8 mouse cellular contexts compared by ENCODE assay signal in the genomic region with DNA sequence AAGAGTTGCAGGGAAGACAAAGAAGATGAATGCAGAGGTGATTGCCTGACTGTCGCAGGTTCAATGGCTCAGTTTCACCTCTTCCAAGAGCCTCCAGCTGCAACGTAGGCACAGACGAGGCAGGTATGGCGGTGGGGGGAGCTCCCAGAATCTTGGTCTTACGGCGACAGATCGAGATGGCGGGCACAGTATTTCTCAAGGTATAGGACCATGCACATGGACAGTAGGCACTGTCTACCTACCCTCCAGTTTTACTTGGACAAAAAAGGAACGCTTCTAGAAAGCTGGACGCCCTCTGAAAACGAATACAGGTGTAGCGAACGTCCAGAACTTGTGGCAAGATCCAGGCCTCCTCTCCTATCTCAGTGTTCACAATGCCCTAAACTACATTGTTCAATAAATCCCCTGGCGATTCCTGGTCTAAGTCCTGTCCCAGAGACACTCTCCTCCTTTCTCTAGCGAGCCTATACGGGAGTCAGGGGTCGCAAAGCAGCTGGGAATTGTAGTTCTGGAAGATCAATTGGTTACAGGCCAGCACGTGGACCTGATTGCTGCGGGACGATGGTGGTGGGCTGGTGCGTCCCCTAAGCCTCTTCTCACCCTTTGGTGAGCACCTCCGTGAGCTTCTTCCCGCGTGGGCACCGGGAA. TPM values are rescaled to one million over a fixed set of nuclear protein-coding genes. Genes with fewer than 3 reads are reported as not detected.
DNase-seq lines count a peak whose midpoint lies in the region; ATAC-seq and TF ChIP-seq lines count a peak whose summit lies in the region.

No protein-coding gene starts in this region.

- ATAC-seq in lung, embryonic 15.5 days (ENCODE audit: borderline replicate concordance, extremely low read depth, low FRiP score, low TSS enrichment) = peak; percentile 92

- H3K27me3 ChIP-seq in spleen, adult 2 months (ENCODE audit: control insufficient read depth, insufficient read depth, low read length) = no peaks in the 10 kb centered on the region
- H3K27me3 ChIP-seq in cerebellum, adult 2 months (ENCODE audit: control insufficient read depth, insufficient read depth, low read length) = no peaks in the 10 kb centered on the region
- H3K27me3 ChIP-seq in lung, embryonic 15.5 days = no peaks in the 10 kb centered on the region

- H3K36me3 ChIP-seq in spleen, adult 2 months (ENCODE audit: control insufficient read depth, insufficient read depth, low read length) = peaks cover 17% of the 10 kb centered on the region
- H3K36me3 ChIP-seq in lung, embryonic 15.5 days = peaks cover 22% of the 10 kb centered on the region

- H3K4me1 ChIP-seq in spleen, adult 2 months (ENCODE audit: control insufficient read depth, insufficient read depth, insufficient read length) = peaks cover 6% of the 10 kb centered on the region; the same call in 1 of the 2 replicates
- H3K4me1 ChIP-seq in cerebellum, adult 2 months (ENCODE audit: control insufficient read depth, insufficient read depth, low read length) = peaks cover 5% of the 10 kb centered on the region; the same call in 1 of the 2 replicates
- H3K4me1 ChIP-seq in lung, embryonic 15.5 days = peaks cover 10% of the 10 kb centered on the region

- H3K9ac ChIP-seq in lung, embryonic 15.5 days = peak overlapping the region; percentile 56

- peak in 1 of 2 experiments; percentile 26 for DNase-seq in spleen, adult 2 months (ENCODE audit: low read depth in 1 of 2, low spot score in 2 of 2)
- DNase-seq in spleen, adult 18-20 months = no peak
- peak in 1 of 2 experiments; percentile 86 for DNase-seq in cerebellum, adult 2 months
- peak; percentile 86 for DNase-seq in forelimb bud, embryonic 11.5 days (ENCODE audit: low read depth, low spot score)
- peak; percentile 89 for DNase-seq in kidney, postnatal 14 days
- DNase-seq in retina, adult 2 months (ENCODE audit: low read depth, low spot score) = peak; percentile 68
- no peak for DNase-seq in T-cell, adult 2 months (ENCODE audit: low spot score)

- TF ChIP-seq POLR2A in spleen, adult 2 months (IDR thresholded peaks at IDR 0.05; ENCODE audit: low read depth, low read length) = no peak
- 0 out of 2 replicates have a peak, but pooled peaks have one; percentile 41 for TF ChIP-seq POLR2A in cerebellum, adult 2 months (IDR thresholded peaks at IDR 0.05; ENCODE audit: borderline replicate concordance, insufficient read depth, low read length)

- peak overlapping the region; percentile 92 for H3K4me3 ChIP-seq in spleen, adult 2 months (ENCODE audit: extremely low read depth, insufficient read depth, insufficient read length)
- H3K4me3 ChIP-seq in cerebellum, adult 2 months (replicated peaks; ENCODE audit: insufficient read depth, low read depth, low read length) = peak overlapping the region; percentile 88
- peak overlapping the region; percentile 74 for H3K4me3 ChIP-seq in lung, embryonic 15.5 days

- no peaks in the 10 kb centered on the region for H3K9me3 ChIP-seq in lung, embryonic 15.5 days

- under 1% methylated on average over 25 of the region's 25 CpGs for WGBS in spleen, adult 2 months
- WGBS in cerebellum, adult 2 months = 1% methylated on average over 25 of the region's 25 CpGs
- WGBS in lung, embryonic 15.5 days = 1% methylated on average over 25 of the region's 25 CpGs

- peak overlapping the region; percentile 89 for H3K4me2 ChIP-seq in lung, embryonic 15.5 days

- no peak for TF ChIP-seq CTCF in spleen, adult 2 months (IDR thresholded peaks at IDR 0.05; ENCODE audit: extremely low read depth, insufficient read depth, insufficient read length, insufficient replicate concordance)
- no peak for TF ChIP-seq CTCF in cerebellum, adult 2 months (IDR thresholded peaks at IDR 0.05; ENCODE audit: borderline replicate concordance, insufficient read depth, low read depth, low read length)

- peak overlapping the region; percentile 82 for H3K27ac ChIP-seq in spleen, adult 2 months (ENCODE audit: insufficient read depth, low read length)
- H3K27ac ChIP-seq in cerebellum, adult 2 months (ENCODE audit: insufficient read depth, low read length) = peak overlapping the region; percentile 24; the same call in 1 of the 2 replicates
- peak overlapping the region; percentile 79 for H3K27ac ChIP-seq in lung, embryonic 15.5 days

RNA-seq across cellular contexts. Expression of a gene that starts 0.5 kb away (rescaled TPM):
- 66.7 and 103 TPM in 2 replicates for polyA plus RNA-seq in spleen, adult 2 months (2012; rRNA removed)
- 167 and 175 TPM in 2 replicates for polyA plus RNA-seq in cerebellum, adult 2 months (2012; rRNA removed)
- 135 and 136 TPM in 2 replicates for polyA plus RNA-seq in lung, embryonic 15.5 days (2015; fragmentation: Nextera tagmentation; extraction: Ambion mirVana)

RNA-seq across cellular contexts. Expression of a gene that starts 7.5 kb away (rescaled TPM):
- 20.3 and 22.3 TPM in 2 replicates for polyA plus RNA-seq in spleen, adult 2 months (2012; rRNA removed)
- 56.7 and 70.4 TPM in 2 replicates for polyA plus RNA-seq in cerebellum, adult 2 months (2012; rRNA removed)
- polyA plus RNA-seq in lung, embryonic 15.5 days (2015; fragmentation: Nextera tagmentation; extraction: Ambion mirVana) = 40.0 and 40.5 TPM in 2 replicates

RNA-seq across cellular contexts. Expression of a gene that starts 7.7 kb away (rescaled TPM):
- polyA plus RNA-seq in spleen, adult 2 months (2012; rRNA removed) = not detected in 2 replicates
- polyA plus RNA-seq in cerebellum, adult 2 months (2012; rRNA removed) = not detected in 2 replicates
- not detected in 2 replicates for polyA plus RNA-seq in lung, embryonic 15.5 days (2015; fragmentation: Nextera tagmentation; extraction: Ambion mirVana)

RNA-seq across cellular contexts. Expression of a gene that starts 10.2 kb away (rescaled TPM):
- not detected in 2 replicates for polyA plus RNA-seq in spleen, adult 2 months (2012; rRNA removed)
- 0.41 TPM in 1 of 2 replicates, not detected in the other for polyA plus RNA-seq in cerebellum, adult 2 months (2012; rRNA removed)
- polyA plus RNA-seq in lung, embryonic 15.5 days (2015; fragmentation: Nextera tagmentation; extraction: Ambion mirVana) = 0.78 TPM in 1 of 2 replicates, not detected in the other

RNA-seq across cellular contexts. Expression of a gene that starts 21.5 kb away (rescaled TPM):
- 18.5 and 26.8 TPM in 2 replicates for polyA plus RNA-seq in spleen, adult 2 months (2012; rRNA removed)
- polyA plus RNA-seq in cerebellum, adult 2 months (2012; rRNA removed) = 81.0 and 85.3 TPM in 2 replicates
- polyA plus RNA-seq in lung, embryonic 15.5 days (2015; fragmentation: Nextera tagmentation; extraction: Ambion mirVana) = 56.7 and 63.3 TPM in 2 replicates

Comparison
In these comparisons a context has a peak if more than half of its experiments do, and no peak if none do; other contexts are left out.
1. DNase-seq: peak in forelimb bud, embryonic 11.5 days (single experiment), kidney, postnatal 14 days (single experiment) and retina, adult 2 months (single experiment); none in spleen, adult 18-20 months (0 of 2) and T-cell, adult 2 months (single experiment).
2. H3K27ac ChIP-seq: peak in every context shown above with its lines; median percentile 82 in spleen, adult 2 months; 79 in lung, embryonic 15.5 days; 24 in cerebellum, adult 2 months.
3. Peak in every context shown above with its lines, with median percentiles within 50 percentile points of each other: H3K4me3 ChIP-seq.